Mouse (Mus musculus): ENCODE measurements around the gene Nt5dc2. TPM values are rescaled to one million over a fixed set of nuclear protein-coding genes. Genes with fewer than 3 reads are reported as not detected.

Nt5dc2 gene
- total and polyA plus RNA-seq, 2 experiments: 3.0 to 17.5 TPM

- WGBS: 92% methylated on average over 15 of the region's 15 CpGs
- TF ChIP-seq POLR2A (IDR thresholded peaks at IDR 0.05; ENCODE audit: extremely low read depth, insufficient read depth, low read length) (no peak), CTCF (IDR thresholded peaks at IDR 0.05; ENCODE audit: low read depth, low read length) (no peak)
- Histone ChIP-seq H3K79me2 (ENCODE audit: control insufficient read depth, insufficient read depth, low read length) (no peaks in the 10 kb centered on the region), H3K4me3 (ENCODE audit: insufficient read depth, low read depth, low read length) (no peak overlapping the region), H3K27me3 (ENCODE audit: control insufficient read depth, insufficient read depth, low read length) (no peaks in the 10 kb centered on the region), H3K9ac (ENCODE audit: low read depth, low read length) (no peak overlapping the region), H3K27ac (replicated peaks; ENCODE audit: insufficient read depth, low read depth, low read length) (0 out of 2 replicates have a peak overlapping the region, but pooled peaks have one; percentile 15), H3K4me1 (ENCODE audit: control insufficient read depth, insufficient read depth, low read length) (peaks cover 3% of the 10 kb centered on the region; the same call in 1 of the 2 replicates), H3K36me3 (ENCODE audit: control insufficient read depth, insufficient read depth, low read length) (peaks cover 30% of the 10 kb centered on the region; the same call in 1 of the 2 replicates)
- no peak for DNase-seq (ENCODE audit: extremely low read depth, low read depth, low spot score)
These were observed 41.0 kb downstream of the Nt5dc2 start for GRCm38 (mm10) chr14:31171821-31172220.

GRCm38 (mm10) chr14:31172781-31173455 lies 42.1 kb downstream of the Nt5dc2 start:
- no peak for DNase-seq (ENCODE audit: extremely low read depth, low read depth, low spot score)
- H3K27me3 ChIP-seq (ENCODE audit: control insufficient read depth, insufficient read depth, low read length): no peaks in the 10 kb centered on the region
- no peak overlapping the region for H3K27ac ChIP-seq (replicated peaks; ENCODE audit: insufficient read depth, low read depth, low read length)
- H3K4me1 ChIP-seq (ENCODE audit: control insufficient read depth, insufficient read depth, low read length): peaks cover 3% of the 10 kb centered on the region; the same call in 1 of the 2 replicates
- 65% methylated on average over 18 of the region's 18 CpGs for WGBS
- TF ChIP-seq POLR2A (IDR thresholded peaks at IDR 0.05; ENCODE audit: extremely low read depth, insufficient read depth, low read length) (no peak), CTCF (IDR thresholded peaks at IDR 0.05; ENCODE audit: low read depth, low read length) (no peak)
- H3K36me3 ChIP-seq (ENCODE audit: control insufficient read depth, insufficient read depth, low read length): peaks cover 30% of the 10 kb centered on the region; the same call in 1 of the 2 replicates
- no peak overlapping the region for H3K9ac ChIP-seq (ENCODE audit: low read depth, low read length)
- H3K79me2 ChIP-seq (ENCODE audit: control insufficient read depth, insufficient read depth, low read length): no peaks in the 10 kb centered on the region
- H3K4me3 ChIP-seq (ENCODE audit: insufficient read depth, low read depth, low read length): no peak overlapping the region

- WGBS: 87% methylated on average over 7 of the region's 7 CpGs
- no peaks in the 10 kb centered on the region for H3K27me3 ChIP-seq (ENCODE audit: control insufficient read depth, insufficient read depth, low read length)
- no peak for DNase-seq (ENCODE audit: extremely low read depth, low read depth, low spot score)
- no peak overlapping the region for H3K27ac ChIP-seq (replicated peaks; ENCODE audit: insufficient read depth, low read depth, low read length)
- TF ChIP-seq CTCF (IDR thresholded peaks at IDR 0.05; ENCODE audit: low read depth, low read length) (no peak), POLR2A (IDR thresholded peaks at IDR 0.05; ENCODE audit: extremely low read depth, insufficient read depth, low read length) (no peak)
- no peaks in the 10 kb centered on the region for H3K79me2 ChIP-seq (ENCODE audit: control insufficient read depth, insufficient read depth, low read length)
- H3K4me1 ChIP-seq (ENCODE audit: control insufficient read depth, insufficient read depth, low read length): peaks cover 3% of the 10 kb centered on the region; the same call in 1 of the 2 replicates
- H3K36me3 ChIP-seq (ENCODE audit: control insufficient read depth, insufficient read depth, low read length): peaks cover 30% of the 10 kb centered on the region; the same call in 1 of the 2 replicates
- H3K9ac ChIP-seq (ENCODE audit: low read depth, low read length): no peak overlapping the region
- no peak overlapping the region for H3K4me3 ChIP-seq (ENCODE audit: insufficient read depth, low read depth, low read length)
These were observed 42.7 kb downstream of the Nt5dc2 start for GRCm38 (mm10) chr14:31173537-31173936.

GRCm38 (mm10) chr14:31177287-31177686 lies 46.4 kb downstream of the Nt5dc2 start:
- Histone ChIP-seq H3K27ac (replicated peaks; ENCODE audit: insufficient read depth, low read depth, low read length) (no peak overlapping the region), H3K4me1 (ENCODE audit: control insufficient read depth, insufficient read depth, low read length) (peaks cover 3% of the 10 kb centered on the region; the same call in 1 of the 2 replicates), H3K9ac (ENCODE audit: low read depth, low read length) (no peak overlapping the region), H3K79me2 (ENCODE audit: control insufficient read depth, insufficient read depth, low read length) (no peaks in the 10 kb centered on the region), H3K36me3 (ENCODE audit: control insufficient read depth, insufficient read depth, low read length) (peaks cover 39% of the 10 kb centered on the region), H3K27me3 (ENCODE audit: control insufficient read depth, insufficient read depth, low read length) (no peaks in the 10 kb centered on the region), H3K4me3 (ENCODE audit: insufficient read depth, low read depth, low read length) (no peak overlapping the region)
- TF ChIP-seq POLR2A (IDR thresholded peaks at IDR 0.05; ENCODE audit: extremely low read depth, insufficient read depth, low read length): no peak
- no peak for TF ChIP-seq CTCF (IDR thresholded peaks at IDR 0.05; ENCODE audit: low read depth, low read length)
- DNase-seq (ENCODE audit: extremely low read depth, low read depth, low spot score): no peak
- WGBS: 76% methylated on average over 16 of the region's 16 CpGs

GRCm38 (mm10) chr14:31177715-31178114 lies 46.9 kb downstream of the Nt5dc2 start:
- Histone ChIP-seq H3K27ac (replicated peaks; ENCODE audit: insufficient read depth, low read depth, low read length) (no peak overlapping the region), H3K4me3 (ENCODE audit: insufficient read depth, low read depth, low read length) (no peak overlapping the region), H3K27me3 (ENCODE audit: control insufficient read depth, insufficient read depth, low read length) (no peaks in the 10 kb centered on the region), H3K36me3 (ENCODE audit: control insufficient read depth, insufficient read depth, low read length) (peaks cover 35% of the 10 kb centered on the region), H3K79me2 (ENCODE audit: control insufficient read depth, insufficient read depth, low read length) (no peaks in the 10 kb centered on the region), H3K4me1 (ENCODE audit: control insufficient read depth, insufficient read depth, low read length) (peaks cover 5% of the 10 kb centered on the region), H3K9ac (ENCODE audit: low read depth, low read length) (no peak overlapping the region)
- no peak for TF ChIP-seq CTCF (IDR thresholded peaks at IDR 0.05; ENCODE audit: low read depth, low read length)
- TF ChIP-seq POLR2A (IDR thresholded peaks at IDR 0.05; ENCODE audit: extremely low read depth, insufficient read depth, low read length): no peak
- 93% methylated on average over 5 of the region's 5 CpGs for WGBS
- no peak for DNase-seq (ENCODE audit: extremely low read depth, low read depth, low spot score)
